Mouse (Mus musculus) testis, postnatal 10 days (tissue): ENCODE measurements around the gene Bin2.
A peak's percentile ranks its signal among the peaks of the same experiment; 100 is the strongest.
"Not testable (repeated sequence)": the region's sequence is repeated elsewhere in the genome, so short reads cannot be mapped to it uniquely, and the experiment has no call there.

Source experiments
- DNase-seq: peaks from one replicate; pipeline ENCODE4 v3.0.0; 2021; ENCODE audit warnings: low spot score

The Bin2 gene

DNA sequence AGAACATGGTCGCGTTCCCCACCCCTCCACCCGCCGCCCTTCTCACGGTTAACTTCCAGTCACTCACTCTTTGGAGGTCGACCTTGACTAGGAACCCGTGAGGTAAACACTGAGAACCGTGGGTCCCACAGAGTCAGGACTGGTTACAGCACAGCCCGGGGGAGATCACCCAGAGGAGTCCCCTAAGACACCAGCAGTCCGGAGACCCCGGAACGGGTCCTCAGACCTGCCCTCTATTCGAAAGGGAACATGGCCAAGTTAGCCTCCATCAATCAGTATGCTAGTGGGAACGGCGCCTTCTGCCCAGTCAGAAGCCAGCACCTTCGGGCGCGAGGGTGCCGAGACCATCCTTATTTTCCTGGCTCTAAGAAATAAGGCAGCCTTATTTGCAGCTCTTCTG lies 53.1 kb downstream of the Bin2 start:
- peak; percentile 64 for DNase-seq

GRCm38 (mm10) chr15:100615825-100616220 lies 53.5 kb downstream of the Bin2 start:
- DNase-seq, result peak; percentile 96

DNA sequence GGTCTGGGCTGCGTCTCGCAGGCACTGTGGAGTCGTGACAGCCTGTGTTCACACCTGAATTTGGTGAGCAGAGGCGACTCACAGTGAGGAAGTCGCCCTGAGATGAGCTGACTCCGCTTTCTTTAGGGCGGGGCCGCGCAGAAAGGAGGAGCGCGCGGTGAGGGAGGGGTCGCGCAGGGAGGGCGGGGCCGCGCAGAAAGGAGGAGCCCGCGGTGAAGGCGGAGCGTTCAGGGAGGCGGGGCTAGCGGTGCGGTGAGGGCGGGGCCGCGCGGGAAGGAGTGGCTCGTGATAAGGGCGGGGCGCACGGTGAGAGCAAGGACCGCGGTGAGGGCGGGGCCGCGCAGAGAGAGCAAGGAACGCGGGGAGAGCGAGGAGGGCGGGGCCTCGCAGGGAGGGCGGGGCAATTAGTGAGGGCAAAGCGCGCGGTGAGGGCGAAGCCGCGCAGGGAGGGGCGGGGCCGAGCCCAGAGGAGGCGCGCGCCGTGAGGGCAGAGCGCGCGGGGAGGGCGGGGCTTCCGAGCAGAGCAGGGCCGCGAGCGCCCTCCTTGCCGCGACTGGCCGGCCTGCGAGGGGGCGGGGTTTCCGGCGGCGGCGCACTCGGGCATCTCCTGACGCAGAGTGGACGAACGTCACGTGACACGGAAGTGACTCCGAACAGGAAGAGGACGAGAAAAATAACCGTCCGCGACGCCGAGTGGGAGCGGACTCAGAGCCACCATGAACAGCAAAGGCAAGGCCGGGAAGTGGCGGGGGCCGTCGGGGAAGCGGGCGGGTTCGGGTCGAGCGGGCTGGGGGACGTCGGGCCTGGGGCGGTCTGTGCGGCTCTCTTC lies 54.1 kb downstream of the Bin2 start, which contains the start of gene Dazap2:
TSS of gene Dazap2 (plus strand) at position 354 of the 829 bp plus-strand sequence.
- peak; percentile 100 for DNase-seq

DNA sequence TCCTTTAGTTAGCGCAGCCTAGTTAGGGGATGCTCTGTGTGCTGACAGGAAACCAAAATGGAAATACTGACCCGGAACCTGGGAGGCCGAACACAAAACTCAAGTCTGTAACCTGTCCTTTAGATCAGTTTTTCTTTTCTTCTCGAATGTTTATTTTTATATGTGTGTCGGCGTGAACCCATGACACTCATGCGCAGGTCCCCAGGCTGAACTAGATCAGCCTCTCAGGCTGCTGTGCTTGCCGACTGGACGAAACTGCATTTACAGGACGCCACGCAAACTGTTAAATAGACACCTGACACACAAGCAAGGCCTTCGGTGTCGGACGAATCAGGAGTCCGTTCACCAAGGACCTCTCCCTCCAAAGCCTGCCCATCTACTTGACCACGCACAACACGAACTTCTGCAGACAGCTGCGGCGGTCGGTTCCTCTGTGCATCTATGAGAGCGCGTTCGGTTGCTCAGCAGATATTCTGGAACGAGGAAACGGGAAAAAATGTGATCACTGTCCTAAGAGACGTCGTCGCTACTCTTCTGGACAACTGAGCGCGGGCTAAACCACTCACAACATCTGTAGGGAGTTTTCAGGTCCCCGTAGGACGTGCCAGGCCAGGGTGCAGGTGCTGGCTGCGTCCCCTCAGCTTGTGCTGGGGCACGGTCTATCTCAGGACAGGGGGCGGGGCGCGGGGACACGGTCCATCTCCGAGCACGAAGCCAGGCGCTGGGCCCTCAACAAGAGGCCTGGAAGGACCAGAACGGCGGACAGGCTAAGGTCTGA lies 54.9 kb downstream of the Bin2 start:
- DNase-seq, result peak; percentile 85

DNA sequence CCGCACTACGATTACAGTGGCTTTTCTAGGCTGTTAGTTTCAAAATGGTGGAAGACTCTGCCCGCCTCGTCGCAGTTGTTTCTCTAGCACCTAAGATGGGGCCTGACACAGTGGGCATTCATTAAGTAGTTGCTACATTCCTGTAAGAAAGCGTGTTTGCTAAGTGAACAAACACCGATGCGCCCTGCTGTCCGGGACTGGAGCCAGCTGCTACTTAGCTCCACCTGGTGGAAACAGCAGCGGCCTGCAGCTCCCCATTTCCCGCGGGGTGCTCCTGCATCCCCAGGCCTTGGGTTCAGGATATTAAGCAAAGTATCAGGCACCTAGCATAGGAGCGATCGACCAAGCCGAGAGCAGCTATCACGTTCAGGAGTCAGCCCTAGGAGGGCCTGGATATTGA lies 55.8 kb downstream of the Bin2 start:
- peak; percentile 86 for DNase-seq

DNA sequence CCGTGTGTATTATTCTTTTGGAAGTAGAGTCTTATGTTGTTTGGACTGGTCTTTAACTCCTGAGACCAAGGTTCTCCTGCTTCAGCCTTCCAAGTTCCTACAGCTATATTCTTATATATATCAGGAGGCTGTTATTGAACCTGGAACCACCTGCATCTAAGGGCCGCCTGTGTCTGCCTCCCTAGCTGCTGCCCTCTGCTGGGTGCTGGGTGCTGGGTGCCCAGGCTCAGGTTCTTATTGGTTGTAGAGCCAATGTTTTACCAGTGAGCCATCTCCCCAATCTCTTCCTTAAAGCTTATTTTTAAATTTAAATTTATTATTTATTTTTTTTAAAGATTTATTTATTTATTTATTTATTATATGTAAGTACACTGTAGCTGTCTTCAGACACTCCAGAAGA lies 56.9 kb downstream of the Bin2 start:
- peak; percentile 63 for DNase-seq

- no peak for DNase-seq
Observed at GRCm38 (mm10) chr15:100611951-100612350, 57.4 kb downstream of the Bin2 start.

- not testable (repeated sequence) for DNase-seq
Observed at GRCm38 (mm10) chr15:100606677-100607076, 62.7 kb downstream of the Bin2 start.

DNA sequence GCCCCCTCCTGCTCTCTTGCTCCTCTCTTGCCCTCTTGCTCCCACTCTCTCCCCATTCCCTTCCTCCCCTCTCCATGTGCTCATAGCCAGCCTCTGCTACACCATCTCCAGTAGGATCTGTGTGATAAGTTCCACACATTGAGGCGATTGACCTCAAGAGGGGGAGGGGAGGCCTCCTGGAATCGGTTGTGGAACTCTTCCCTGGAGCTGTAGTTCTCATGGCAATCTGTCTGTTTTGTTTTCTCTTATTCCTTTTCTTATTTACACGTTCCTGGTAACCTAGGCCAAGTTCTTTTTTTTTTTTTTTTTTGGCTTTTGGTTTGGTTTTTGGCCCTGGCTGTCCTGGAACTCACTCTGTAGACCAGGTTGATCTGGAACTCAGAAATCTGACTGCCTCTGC lies 67.7 kb downstream of the Bin2 start:
- no peak for DNase-seq

DNA sequence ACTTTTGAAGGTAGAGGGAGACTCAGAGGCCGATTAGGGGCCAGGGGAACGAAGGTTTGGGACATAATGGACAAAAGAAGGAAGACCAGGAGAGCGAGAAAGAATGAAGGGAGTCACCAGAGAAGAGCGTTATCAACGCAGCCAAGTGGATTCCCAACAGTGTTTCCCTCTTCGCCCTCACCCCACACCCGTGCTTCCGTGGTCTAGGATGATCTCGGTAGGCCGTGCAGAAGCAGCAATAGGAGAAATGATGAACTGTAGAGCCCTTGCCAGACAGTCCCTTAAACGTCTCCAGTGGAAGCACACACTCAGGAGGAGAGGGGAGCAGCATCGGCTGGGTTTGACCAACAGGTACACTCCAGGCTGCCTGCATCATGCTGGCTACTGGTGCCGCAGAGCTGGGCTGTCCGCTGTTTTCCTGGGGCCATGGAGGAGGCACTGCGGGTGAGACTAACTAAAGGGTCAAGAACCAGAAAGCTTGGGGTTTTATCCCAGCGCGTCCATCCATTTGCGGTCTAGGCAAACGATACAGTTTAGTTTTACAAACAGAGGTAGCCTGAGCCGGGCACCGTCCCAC lies 68.6 kb downstream of the Bin2 start:
- no peak for DNase-seq

- peak; percentile 87 for DNase-seq
Observed at GRCm38 (mm10) chr15:100600047-100600695, 69.2 kb downstream of the Bin2 start.

- peak; percentile 73 for DNase-seq
Observed at GRCm38 (mm10) chr15:100599276-100600046, 69.9 kb downstream of the Bin2 start, which contains the start of gene Pou6f1. Pou6f1 (minus strand) TSS chr15:100599984.

GRCm38 (mm10) chr15:100598883-100599275 lies 70.5 kb downstream of the Bin2 start:
- DNase-seq, result no peak

DNA sequence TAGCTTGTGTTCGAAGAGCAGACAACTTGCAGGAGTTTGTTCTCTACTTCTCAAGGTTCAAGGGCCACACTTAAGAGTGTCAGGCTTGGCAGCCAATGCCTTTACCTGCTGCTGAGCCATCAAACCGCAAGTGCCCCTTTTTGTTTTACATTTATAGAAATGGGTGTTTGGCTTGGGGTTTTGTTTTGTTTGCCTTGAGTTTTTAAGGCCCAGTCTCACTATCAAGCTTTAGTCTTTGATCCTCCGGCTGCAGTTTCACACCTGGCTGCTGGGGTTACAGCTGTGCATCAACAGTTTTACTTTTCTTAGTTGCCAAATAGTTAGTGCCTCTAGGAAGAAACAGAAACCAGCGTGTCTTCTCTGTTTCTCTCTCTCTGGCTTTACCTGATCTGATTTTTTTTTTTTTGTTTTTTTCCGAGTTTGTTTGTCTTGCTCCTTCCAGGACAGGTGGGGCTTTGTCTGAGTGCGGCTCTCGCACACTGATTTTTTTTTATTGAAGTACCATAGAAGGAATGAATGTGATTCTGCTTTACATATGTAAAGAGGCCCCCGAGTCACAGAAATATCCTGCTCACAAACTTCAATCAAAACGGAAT lies 71.0 kb downstream of the Bin2 start:
- no peak for DNase-seq

GRCm38 (mm10) chr15:100592817-100593216 lies 76.5 kb downstream of the Bin2 start:
- no peak for DNase-seq
